Mouse (Mus musculus) C2C12 (cell line): ENCODE data around the gene Sdk2.

Experiments used
- CEBPB ChIP-seq: IDR thresholded peaks from one replicate; pipeline ENCODE4 v1.6.1; 2011; ENCODE audit warnings: low read depth, mild to moderate bottlenecking, control low read depth, moderate library complexity
- CTCF ChIP-seq: IDR thresholded peaks from one replicate; pipeline ENCODE4 v1.5.1; 2011; ENCODE audit not compliant: control insufficient read depth, insufficient read depth, insufficient read length
- MAX ChIP-seq: IDR thresholded peaks from one replicate; pipeline ENCODE4 v1.6.1; 2011; ENCODE audit warnings: mild to moderate bottlenecking, control low read depth
- MYOD1 ChIP-seq: IDR thresholded peaks from one replicate; pipeline ENCODE4 v1.6.1; 2011; ENCODE audit warnings: low read depth; ENCODE audit not compliant: control insufficient read depth, insufficient read length
- MYOG ChIP-seq: IDR thresholded peaks from one replicate; pipeline ENCODE4 v1.6.1; 2011; ENCODE audit not compliant: control insufficient read depth, insufficient read length; ENCODE audit errors: extremely low read depth
- USF1 ChIP-seq: IDR thresholded peaks from one replicate; pipeline ENCODE4 v1.6.1; 2011; ENCODE audit warnings: low read depth, mild to moderate bottlenecking, control low read depth, moderate library complexity

DNA sequence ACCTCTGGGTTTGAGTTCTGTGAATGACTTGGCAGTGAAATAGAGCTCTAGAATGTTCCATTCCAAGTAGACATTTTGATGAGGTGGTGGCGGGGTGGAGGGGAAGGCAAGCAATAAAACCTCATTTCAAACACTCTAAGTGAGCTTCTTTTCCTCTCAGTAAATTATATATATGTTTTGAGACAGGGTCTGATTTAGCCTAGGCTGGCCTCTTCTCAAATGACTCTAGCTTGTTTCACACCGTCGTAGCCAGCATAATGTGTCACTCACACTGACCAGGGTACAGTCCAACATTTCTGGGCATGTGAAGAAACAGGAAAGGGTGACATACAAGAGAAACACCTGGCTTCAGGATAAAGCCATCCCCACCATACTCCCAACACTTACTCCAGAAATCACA, 68.1 kb downstream of the Sdk2 start:
- no peak for TF ChIP-seq CTCF
- TF ChIP-seq MAX = no peak
- no peak for TF ChIP-seq MYOG
- no peak for TF ChIP-seq USF1
- no peak for TF ChIP-seq CEBPB
- no peak for TF ChIP-seq MYOD1
